Mouse (Mus musculus) intestine, embryonic 14.5 days (tissue): ENCODE data around the gene Fndc5. TPM values are rescaled to one million over a fixed set of nuclear protein-coding genes. Genes with fewer than 3 reads are reported as not detected.

ENCODE experiments used
- ATAC-seq: fragments of 200-750 bp; cut with Nextera tagmentation; replicated peaks from 2 replicates; pipeline ENCODE4 v1.8.0; 2017; ENCODE audit warnings: low read depth, moderate number of reproducible peaks, moderate TSS enrichment, moderate library complexity; ENCODE audit not compliant: low FRiP score, low TSS enrichment
- DNase-seq: peaks from one replicate; pipeline ENCODE4 v3.0.0-alpha.2; 2018; ENCODE audit warnings: low spot score
- H3K27ac ChIP-seq: fragments of 300-500 bp; sonication (generic); 2 replicates; pipeline ENCODE4 v1.5.1; 2014; ENCODE audit warnings: low read depth, mild to moderate bottlenecking, control low read depth
- H3K27me3 ChIP-seq: fragments of 300-500 bp; sonication (generic); replicated peaks from 2 replicates; pipeline ENCODE4 v1.6.1; 2014; ENCODE audit warnings: low read length, control low read depth; ENCODE audit not compliant: control insufficient read depth, insufficient read depth
- H3K36me3 ChIP-seq: fragments of 300-500 bp; sonication (generic); 2 replicates; pipeline ENCODE4 v1.6.1; 2014; ENCODE audit warnings: low read length, control low read depth; ENCODE audit not compliant: control insufficient read depth, insufficient read depth
- H3K4me1 ChIP-seq: fragments of 300-500 bp; sonication (generic); replicated peaks from 2 replicates; pipeline ENCODE4 v1.6.1; 2014; ENCODE audit warnings: low read length, control low read depth, mixed read lengths; ENCODE audit not compliant: control insufficient read depth, insufficient read depth
- H3K4me2 ChIP-seq: fragments of 300-500 bp; sonication (generic); 2 replicates; pipeline ENCODE4 v1.6.1; 2014; ENCODE audit warnings: low read length
- H3K4me3 ChIP-seq: fragments of 300-500 bp; sonication (generic); 2 replicates; pipeline ENCODE4 v1.5.1; 2014; ENCODE audit warnings: low read depth, low read length, control low read depth, mixed read lengths
- H3K9ac ChIP-seq: fragments of 300-500 bp; sonication (generic); 2 replicates; pipeline ENCODE4 v1.6.1; 2014; ENCODE audit warnings: mild to moderate bottlenecking, low read length
- H3K9me3 ChIP-seq: fragments of 300-500 bp; sonication (generic); 2 replicates; pipeline ENCODE4 v1.6.1; 2016; ENCODE audit warnings: low read length, control low read depth; ENCODE audit not compliant: control insufficient read depth
- WGBS: fragments of 180-500 bp; shearing (Covaris S2); extraction: QIAGEN DNeasy Blood & Tissue Kit; methylation state at CpG from one replicate; pipeline ENCODE4 v1.1.7; 2014; 5-methylcytosine and 5-hydroxymethylcytosine counted together
- polyA plus RNA-seq: library from polyadenylated mRNA; unstranded; fragments of >200 nt; fragmentation: Nextera tagmentation; extraction: Ambion mirVana; gene quantifications from 2 replicates; pipeline ENCODE4 v1.2.1, GENCODE M21; 2014

Gene Fndc5
- polyA plus RNA-seq, 1 experiment from 2014 or later = 2.4 TPM

GRCm38 (mm10) chr4:129129387-129129786 is 7.4 kb upstream of the Fndc5 start:
- DNase-seq (no peak), ATAC-seq (no peak)
- 45% methylated on average over 9 of the region's 9 CpGs for WGBS
- no peak overlapping the region for H3K4me2 ChIP-seq
- no peaks in the 10 kb centered on the region for H3K36me3 ChIP-seq
- H3K4me1 ChIP-seq = peaks cover 19% of the 10 kb centered on the region; the same call in 1 of the 2 replicates
- H3K27me3 ChIP-seq = peaks cover 6% of the 10 kb centered on the region; the same call in 1 of the 2 replicates
- no peaks in the 10 kb centered on the region for H3K9me3 ChIP-seq
- no peak overlapping the region for H3K27ac ChIP-seq
- H3K9ac ChIP-seq = no peak overlapping the region
- no peak overlapping the region for H3K4me3 ChIP-seq

- ATAC-seq (peak; percentile 38), DNase-seq (peak; percentile 87)
- Histone ChIP-seq H3K4me3 (0 out of 2 replicates have a peak overlapping the region, but pooled peaks have one; percentile 29), H3K4me1 (peaks cover 16% of the 10 kb centered on the region; the same call in 1 of the 2 replicates), H3K4me2 (peak overlapping the region; percentile 49), H3K9me3 (no peaks in the 10 kb centered on the region), H3K36me3 (no peaks in the 10 kb centered on the region), H3K27me3 (peaks cover under 1% of the 10 kb centered on the region; the same call in 1 of the 2 replicates), H3K9ac (0 out of 2 replicates have a peak overlapping the region, but pooled peaks have one; percentile 29), H3K27ac (peak overlapping the region; percentile 57)
- 7% methylated on average over 8 of the region's 8 CpGs for WGBS
These were observed 6.7 kb upstream of the Fndc5 start for GRCm38 (mm10) chr4:129130149-129130548.

DNA sequence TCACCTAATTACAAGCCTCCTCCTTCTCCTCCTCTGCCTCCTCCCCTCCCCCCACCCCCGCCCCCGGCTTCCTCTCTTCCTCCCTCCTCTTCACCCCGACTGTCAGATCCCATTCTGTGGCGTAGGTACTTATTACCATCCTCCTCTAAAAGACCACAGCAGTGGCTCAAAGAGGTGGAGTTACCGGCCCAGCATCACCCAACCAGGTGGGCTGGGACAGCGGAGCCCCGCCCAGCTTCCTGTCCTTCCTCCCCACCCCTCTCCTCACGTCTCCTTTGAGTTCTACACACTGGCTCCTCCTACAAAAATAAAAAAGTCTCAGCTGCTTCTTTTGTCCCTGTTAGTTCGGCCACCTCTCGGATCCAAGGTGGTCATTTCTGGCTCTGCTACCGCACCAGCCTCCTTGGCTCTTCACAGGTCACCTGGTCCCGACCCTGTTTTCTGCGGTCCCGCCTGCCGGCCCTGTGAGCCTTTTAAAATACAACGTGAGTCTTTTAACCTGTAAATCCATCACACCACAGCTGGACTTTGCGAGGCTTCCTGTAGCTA is 6.0 kb upstream of the Fndc5 start:
- Histone ChIP-seq H3K4me2 (peak overlapping the region; percentile 49), H3K27me3 (peaks cover 8% of the 10 kb centered on the region), H3K9me3 (no peaks in the 10 kb centered on the region), H3K4me3 (peak overlapping the region; percentile 29), H3K9ac (peak overlapping the region; percentile 29; the same call in 1 of the 2 replicates), H3K4me1 (peaks cover 13% of the 10 kb centered on the region; the same call in 1 of the 2 replicates), H3K36me3 (no peaks in the 10 kb centered on the region), H3K27ac (0 out of 2 replicates have a peak overlapping the region, but pooled peaks have one; percentile 57)
- WGBS = 3% methylated on average over 17 of the region's 17 CpGs
- peak; percentile 72 for ATAC-seq
- no peak for DNase-seq

DNA sequence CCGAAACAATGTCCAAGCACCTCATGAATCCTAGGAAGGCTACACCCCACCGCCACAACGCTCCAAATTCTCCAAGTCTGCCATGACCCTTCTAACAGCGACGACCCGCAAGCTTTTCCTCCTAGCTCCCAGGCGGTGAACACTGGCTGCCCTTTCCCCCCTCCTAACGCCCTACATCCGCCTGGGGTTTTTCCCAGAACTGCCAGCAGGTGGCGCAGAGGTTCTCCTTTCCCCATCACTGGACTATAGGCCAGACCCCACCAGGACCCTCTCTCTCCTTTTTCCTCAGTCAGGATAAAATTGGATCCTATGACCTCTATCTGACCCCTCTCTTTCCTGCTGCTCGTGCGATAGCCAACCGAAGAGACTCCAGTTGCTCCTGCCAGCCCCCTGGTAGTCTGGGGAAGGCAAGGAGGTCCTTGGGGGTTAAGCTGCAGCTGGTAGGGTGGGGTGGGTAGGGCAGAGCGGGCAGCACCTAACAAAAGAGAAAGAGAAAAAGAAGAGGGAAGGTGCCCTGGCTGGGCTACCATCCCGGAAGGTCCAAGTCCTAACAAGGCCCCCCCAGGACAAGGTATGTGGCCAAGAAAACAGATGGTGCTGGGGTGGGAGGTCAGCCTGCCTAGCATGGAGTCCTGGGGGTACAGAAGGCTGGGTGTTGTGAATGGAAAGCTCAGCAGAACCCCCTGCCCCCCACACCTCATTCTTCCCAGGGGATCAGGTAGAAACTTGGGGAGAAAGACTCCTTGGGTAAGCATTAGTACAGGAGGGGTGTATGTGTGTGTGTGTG is 1.8 kb upstream of the Fndc5 start:
- 11% methylated on average over 15 of the region's 15 CpGs for WGBS
- ATAC-seq = no peak
- H3K4me2 ChIP-seq = peak overlapping the region; percentile 26

GRCm38 (mm10) chr4:129135637-129136036 is 1.2 kb upstream of the Fndc5 start:
- Histone ChIP-seq H3K36me3 (no peaks in the 10 kb centered on the region), H3K4me1 (peaks cover 4% of the 10 kb centered on the region; the same call in 1 of the 2 replicates), H3K4me2 (no peak overlapping the region), H3K27ac (no peak overlapping the region), H3K9ac (no peak overlapping the region), H3K4me3 (no peak overlapping the region), H3K27me3 (peaks cover 34% of the 10 kb centered on the region), H3K9me3 (no peaks in the 10 kb centered on the region)
- no peak for ATAC-seq
- DNase-seq = no peak
- 58% methylated on average over 2 of the region's 2 CpGs for WGBS

More for the DNA sequence above, 1.8 kb upstream of the Fndc5 start:
- H3K36me3 ChIP-seq = no peaks in the 10 kb centered on the region
- DNase-seq = peak; percentile 94
- peaks cover 34% of the 10 kb centered on the region for H3K27me3 ChIP-seq
- H3K4me1 ChIP-seq = peaks cover 9% of the 10 kb centered on the region; the same call in 1 of the 2 replicates
- H3K27ac ChIP-seq = no peak overlapping the region
- H3K9me3 ChIP-seq = no peaks in the 10 kb centered on the region
- peak overlapping the region; percentile 7; the same call in 1 of the 2 replicates for H3K9ac ChIP-seq
- H3K4me3 ChIP-seq = no peak overlapping the region

DNA sequence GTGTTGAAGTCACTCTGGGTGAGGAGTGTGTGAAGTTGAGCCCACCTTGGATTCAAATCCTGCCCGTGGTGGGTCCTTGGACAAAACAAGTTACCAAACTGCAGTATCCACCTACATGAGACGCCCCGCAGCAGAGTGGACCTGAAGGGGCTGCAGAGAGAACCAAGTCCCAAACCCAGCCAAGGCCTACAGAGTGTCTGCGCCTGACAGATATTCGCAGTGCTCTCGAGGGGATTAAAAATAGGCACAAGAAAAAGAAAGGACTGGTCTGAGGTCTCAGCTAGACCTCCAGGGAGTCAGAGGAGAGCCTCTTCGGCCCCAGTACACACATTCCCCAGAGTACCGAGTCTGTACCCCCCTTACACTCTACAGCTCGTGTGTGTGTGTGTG is 615 bp upstream of the Fndc5 start:
- peak overlapping the region; percentile 55 for H3K4me3 ChIP-seq
- no peaks in the 10 kb centered on the region for H3K9me3 ChIP-seq
- peak overlapping the region; percentile 93 for H3K4me2 ChIP-seq
- H3K4me1 ChIP-seq = peaks cover 6% of the 10 kb centered on the region; the same call in 1 of the 2 replicates
- DNase-seq (no peak), ATAC-seq (no peak)
- H3K9ac ChIP-seq = peak overlapping the region; percentile 53; the same call in 1 of the 2 replicates
- peaks cover 34% of the 10 kb centered on the region for H3K27me3 ChIP-seq
- no peaks in the 10 kb centered on the region for H3K36me3 ChIP-seq
- 47% methylated on average over 9 of the region's 9 CpGs for WGBS
- H3K27ac ChIP-seq = no peak overlapping the region

GRCm38 (mm10) chr4:129137392-129138321 is 858 bp downstream of the Fndc5 start:
- no peak overlapping the region for H3K9ac ChIP-seq
- no peak for ATAC-seq

GRCm38 (mm10) chr4:129139642-129140041 is 2.8 kb downstream of the Fndc5 start:
- WGBS = 91% methylated on average over 5 of the region's 5 CpGs
- Histone ChIP-seq H3K4me1 (peaks cover 13% of the 10 kb centered on the region; the same call in 1 of the 2 replicates), H3K4me2 (no peak overlapping the region), H3K36me3 (0 out of 2 replicates have a peak, but pooled peaks cover 2% of the 10 kb centered on the region), H3K9me3 (no peaks in the 10 kb centered on the region), H3K9ac (no peak overlapping the region), H3K27ac (no peak overlapping the region), H3K4me3 (no peak overlapping the region), H3K27me3 (peaks cover 34% of the 10 kb centered on the region)
- ATAC-seq (no peak), DNase-seq (no peak)

More at GRCm38 (mm10) chr4:129137392-129138321, 858 bp downstream of the Fndc5 start:
- Histone ChIP-seq H3K36me3 (no peaks in the 10 kb centered on the region), H3K27me3 (peaks cover 34% of the 10 kb centered on the region), H3K4me3 (peak overlapping the region; percentile 55; the same call in 1 of the 2 replicates), H3K9me3 (no peaks in the 10 kb centered on the region), H3K4me1 (peaks cover 9% of the 10 kb centered on the region; the same call in 1 of the 2 replicates), H3K27ac (no peak overlapping the region), H3K4me2 (peak overlapping the region; percentile 93)
- no peak for DNase-seq
- 55% methylated on average over 14 of the region's 14 CpGs for WGBS
